Comparison of ENCODE assay signal across 9 mouse cellular contexts in genomic region chr3:118434311-118434710, GRCm38 (mm10).
DNase-seq lines count a peak whose midpoint lies in the region; ATAC-seq and TF ChIP-seq lines count a peak whose summit lies in the region.
"Had no signal": no experiment of that assay in that cellular context is flagged by ENCODE, and none has a peak within 500 bp of the region (broad histone marks: within the 10 kb centered on the region; RNA-seq: fewer than 3 reads in every experiment).

No protein-coding gene starts in this region.

- WGBS in heart, postnatal 0 days: under 1% methylated on average over 17 of the region's 17 CpGs
- WGBS in heart, adult 2 months: 1% methylated on average over 17 of the region's 17 CpGs
- 0% methylated on average over 17 of the region's 17 CpGs for WGBS in forebrain, embryonic 15.5 days
- under 1% methylated on average over 17 of the region's 17 CpGs for WGBS in midbrain, embryonic 11.5 days

- ATAC-seq in heart, postnatal 0 days (ENCODE audit: insufficient read depth, low read depth): no peak
- no peak for ATAC-seq in forebrain, embryonic 15.5 days (replicated peaks)
- peak; percentile 45 for ATAC-seq in midbrain, embryonic 11.5 days (ENCODE audit: low FRiP score)
- ATAC-seq in megakaryocyte-erythroid progenitor cell, adult 5-6 weeks (replicated peaks; ENCODE audit: low FRiP score, low TSS enrichment, poor library complexity, severe bottlenecking): no peak
- no peak for ATAC-seq in granulocyte monocyte progenitor cell, adult 5-6 weeks (replicated peaks; ENCODE audit: poor library complexity, severe bottlenecking)

- no peaks in the 10 kb centered on the region for H3K36me3 ChIP-seq in heart, postnatal 0 days (replicated peaks; ENCODE audit: control insufficient read depth, insufficient read depth, low read length)
- no peaks in the 10 kb centered on the region for H3K36me3 ChIP-seq in heart, adult 2 months (ENCODE audit: control insufficient read depth, insufficient read depth, low read length)
- H3K36me3 ChIP-seq in forebrain, embryonic 15.5 days: no peaks in the 10 kb centered on the region
- no peaks in the 10 kb centered on the region for H3K36me3 ChIP-seq in midbrain, embryonic 11.5 days (ENCODE audit: control insufficient read depth, insufficient read depth, low read length)

- no peak for TF ChIP-seq CTCF in heart, postnatal 0 days (IDR thresholded peaks at IDR 0.05; ENCODE audit: low read depth)
- no peak for TF ChIP-seq CTCF in heart, adult 2 months (IDR thresholded peaks at IDR 0.05)
- TF ChIP-seq CTCF in brain, embryonic 14.5 days (IDR thresholded peaks at IDR 0.05; ENCODE audit: borderline replicate concordance, extremely low read depth, insufficient read depth, insufficient read length): no peak

- TF ChIP-seq EP300 in heart, postnatal 0 days (IDR thresholded peaks at IDR 0.05; ENCODE audit: low read depth): no peak
- no peak for TF ChIP-seq EP300 in heart, adult 2 months (IDR thresholded peaks at IDR 0.05; ENCODE audit: insufficient read depth, low read depth, low read length)

- peak overlapping the region; percentile 52 for H3K4me3 ChIP-seq in heart, postnatal 0 days (ENCODE audit: low read depth, low read length)
- H3K4me3 ChIP-seq in heart, adult 2 months: no peak overlapping the region
- peak overlapping the region; percentile 55 for H3K4me3 ChIP-seq in forebrain, embryonic 15.5 days
- peak overlapping the region; percentile 31 for H3K4me3 ChIP-seq in midbrain, embryonic 11.5 days (ENCODE audit: low read depth, low read length)

- no peak overlapping the region for H3K9ac ChIP-seq in heart, postnatal 0 days (replicated peaks; ENCODE audit: low read depth, low read length)
- H3K9ac ChIP-seq in heart, adult 2 months (ENCODE audit: low read depth, low read length): no peak overlapping the region
- peak overlapping the region; percentile 70 for H3K9ac ChIP-seq in forebrain, embryonic 15.5 days (replicated peaks)
- peak overlapping the region; percentile 47; the same call in 1 of the 2 replicates for H3K9ac ChIP-seq in midbrain, embryonic 11.5 days (ENCODE audit: low read length)

- no peak overlapping the region for H3K27ac ChIP-seq in heart, postnatal 0 days (ENCODE audit: low read depth)
- H3K27ac ChIP-seq in heart, adult 2 months: no peak overlapping the region
- peak overlapping the region; percentile 87 for H3K27ac ChIP-seq in forebrain, embryonic 15.5 days (replicated peaks)
- H3K27ac ChIP-seq in midbrain, embryonic 11.5 days (ENCODE audit: low read depth, low read length): no peak overlapping the region
- H3K27ac ChIP-seq: macrophage had no signal

- no peak for TF ChIP-seq POLR2A in heart, adult 2 months (IDR thresholded peaks at IDR 0.05; ENCODE audit: insufficient read depth, low read depth, low read length)
- no peak for TF ChIP-seq POLR2A in brain, embryonic 14.5 days (IDR thresholded peaks at IDR 0.05; ENCODE audit: borderline replicate concordance, extremely low read depth, insufficient read depth, insufficient read length, poor library complexity, severe bottlenecking)

- H3K79me2 ChIP-seq in heart, adult 2 months (replicated peaks; ENCODE audit: control insufficient read depth, insufficient read depth, low read length): no peaks in the 10 kb centered on the region

- H3K4me2 ChIP-seq in heart, postnatal 0 days (ENCODE audit: low read depth, low read length): peak overlapping the region; percentile 85
- H3K4me2 ChIP-seq in forebrain, embryonic 15.5 days (replicated peaks): peak overlapping the region; percentile 89
- peak overlapping the region; percentile 65 for H3K4me2 ChIP-seq in midbrain, embryonic 11.5 days

- H3K4me1 ChIP-seq in heart, postnatal 0 days (ENCODE audit: control insufficient read depth, insufficient read depth): peaks cover 8% of the 10 kb centered on the region
- H3K4me1 ChIP-seq in heart, adult 2 months (ENCODE audit: control insufficient read depth, insufficient read depth, low read length): no peaks in the 10 kb centered on the region
- peaks cover 34% of the 10 kb centered on the region for H3K4me1 ChIP-seq in forebrain, embryonic 15.5 days
- H3K4me1 ChIP-seq in midbrain, embryonic 11.5 days (ENCODE audit: control insufficient read depth, insufficient read depth, low read length): peaks cover 14% of the 10 kb centered on the region

- peaks cover 48% of the 10 kb centered on the region for H3K27me3 ChIP-seq in heart, postnatal 0 days (ENCODE audit: control insufficient read depth, insufficient read depth, low read length)
- peaks cover 15% of the 10 kb centered on the region for H3K27me3 ChIP-seq in heart, adult 2 months (ENCODE audit: control insufficient read depth, insufficient read depth, low read length)
- no peaks in the 10 kb centered on the region for H3K27me3 ChIP-seq in forebrain, embryonic 15.5 days
- peaks cover 52% of the 10 kb centered on the region for H3K27me3 ChIP-seq in midbrain, embryonic 11.5 days (ENCODE audit: control insufficient read depth, insufficient read depth, low read length)

- H3K9me3 ChIP-seq in heart, postnatal 0 days (replicated peaks; ENCODE audit: control insufficient read depth, low read length): no peaks in the 10 kb centered on the region
- H3K9me3 ChIP-seq in forebrain, embryonic 15.5 days: no peaks in the 10 kb centered on the region
- no peaks in the 10 kb centered on the region for H3K9me3 ChIP-seq in midbrain, embryonic 11.5 days (ENCODE audit: control insufficient read depth, low read length)

- intact Hi-C loops in heart, adult 2 months (cut with DNase I): loop anchor here (5.0 kb wide), 1 partner anchor 1758 kb away; no protein-coding TSS in a partner anchor

- DNase-seq in heart, postnatal 0 days (ENCODE audit: low spot score): no peak
- no peak for DNase-seq in heart, adult 2 months
- peak; percentile 59 for DNase-seq in brain, embryonic 14.5 days (ENCODE audit: low read depth)
- peak; percentile 91 for DNase-seq in midbrain, embryonic 11.5 days (ENCODE audit: low spot score, missing footprints)
- no peak for DNase-seq in spleen, adult 12 weeks (ENCODE audit: low spot score)

Comparison
In these comparisons a context has a peak if more than half of its experiments do, and no peak if none do; other contexts are left out.
1. DNase-seq: peak in brain, embryonic 14.5 days (single experiment) and midbrain, embryonic 11.5 days (single experiment); none in heart, postnatal 0 days (single experiment), heart, adult 2 months (0 of 2) and spleen, adult 12 weeks (single experiment).
2. H3K9ac ChIP-seq: peak in forebrain, embryonic 15.5 days (single experiment) and midbrain, embryonic 11.5 days (single experiment); none in heart, postnatal 0 days (single experiment) and heart, adult 2 months (single experiment).
3. Peak in every context shown above with its lines, with median percentiles within 50 percentile points of each other: H3K4me2 ChIP-seq.